Mouse (Mus musculus) retina, adult 2 months (tissue): ENCODE data around the gene D130043K22Rik.

ENCODE experiments used
- DNase-seq: peaks from one replicate; pipeline ENCODE4 v3.0.0-alpha.2; 2012; ENCODE audit warnings: low read depth, low spot score

The D130043K22Rik gene

DNA sequence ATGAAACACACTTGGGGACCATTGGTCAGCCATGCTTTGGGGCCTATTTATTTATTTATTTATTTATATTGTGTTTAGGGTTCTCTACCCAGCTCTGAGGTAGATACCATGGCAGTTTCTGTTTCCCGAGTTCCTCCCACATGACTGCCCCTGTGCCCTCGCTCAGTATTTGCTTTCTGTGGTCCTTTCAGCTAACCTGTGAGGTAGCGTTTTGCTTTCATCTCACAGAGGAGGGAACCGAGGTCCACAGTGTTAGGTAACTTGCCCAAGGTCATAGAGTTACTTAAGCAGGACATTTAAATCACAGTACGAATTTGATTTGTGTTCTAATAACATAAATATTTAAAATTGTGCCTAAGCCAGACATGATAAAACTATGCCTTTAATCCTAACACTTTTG, 102.2 kb downstream of the D130043K22Rik start:
- DNase-seq = no peak

DNA sequence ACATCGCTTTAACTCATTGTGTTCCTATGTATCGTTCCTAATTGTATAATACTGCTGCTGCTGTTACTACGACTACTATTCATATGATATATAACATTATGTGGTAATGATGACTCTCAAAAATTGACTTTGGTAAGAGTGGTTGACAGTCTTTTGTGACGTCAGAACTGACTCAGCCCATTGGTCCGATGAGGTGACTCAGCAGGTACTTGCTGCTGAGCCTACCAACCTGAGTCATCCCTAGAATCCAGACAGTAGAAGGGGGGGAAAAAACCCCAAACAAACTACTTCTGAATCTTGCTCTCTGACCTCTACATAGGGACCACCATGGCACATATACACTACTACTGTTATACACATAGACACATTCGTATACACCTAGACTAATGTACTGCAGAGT, 103.9 kb downstream of the D130043K22Rik start:
- DNase-seq = no peak
